Mouse (Mus musculus) ovary, adult 18-20 months (tissue): ENCODE measurements around the gene Hc.

Experiments used
- DNase-seq: peaks from one replicate; pipeline ENCODE4 v3.0.0; 2022; ENCODE audit warnings: low spot score, mixed read lengths

The Hc gene

DNA sequence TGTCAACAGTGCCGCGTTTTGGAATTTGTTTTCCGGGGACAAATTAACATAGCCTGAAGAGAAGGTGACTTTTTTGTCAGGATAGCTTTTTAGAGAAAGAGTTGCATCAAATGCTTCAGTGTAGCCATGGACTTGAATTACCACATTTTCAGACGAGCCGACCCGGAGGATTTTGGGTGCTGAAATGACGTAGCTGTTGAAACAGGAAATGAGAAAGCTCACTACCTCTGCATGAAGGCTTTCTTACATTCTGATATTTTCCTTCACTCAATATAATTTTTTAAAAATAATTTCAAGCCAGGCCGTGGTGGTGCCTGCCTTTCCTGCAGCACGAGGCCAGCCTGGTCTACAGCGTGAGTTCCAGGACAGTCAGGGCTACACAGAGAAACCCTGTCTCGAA lies 4.0 kb downstream of the Hc start:
- no peak for DNase-seq

DNA sequence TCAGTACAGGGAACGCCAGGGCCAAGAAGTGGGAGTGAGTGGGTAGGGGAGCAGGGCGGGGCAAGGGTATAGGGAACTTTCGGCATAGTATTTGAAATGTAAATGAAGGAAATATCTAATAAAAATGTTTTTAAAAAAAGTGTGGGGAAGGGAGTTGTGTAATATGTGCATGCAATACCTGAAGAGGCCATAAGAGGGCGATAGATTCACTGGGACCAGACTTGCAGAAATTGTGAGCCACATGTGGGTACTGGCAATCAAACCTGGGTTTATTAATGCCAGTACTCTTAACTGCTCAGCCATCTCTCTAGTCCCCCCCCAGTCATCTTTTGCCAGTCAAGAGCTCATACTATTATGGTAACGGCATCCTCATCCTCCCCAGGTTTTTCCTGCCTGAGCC lies 12.4 kb downstream of the Hc start:
- DNase-seq, result no peak

DNA sequence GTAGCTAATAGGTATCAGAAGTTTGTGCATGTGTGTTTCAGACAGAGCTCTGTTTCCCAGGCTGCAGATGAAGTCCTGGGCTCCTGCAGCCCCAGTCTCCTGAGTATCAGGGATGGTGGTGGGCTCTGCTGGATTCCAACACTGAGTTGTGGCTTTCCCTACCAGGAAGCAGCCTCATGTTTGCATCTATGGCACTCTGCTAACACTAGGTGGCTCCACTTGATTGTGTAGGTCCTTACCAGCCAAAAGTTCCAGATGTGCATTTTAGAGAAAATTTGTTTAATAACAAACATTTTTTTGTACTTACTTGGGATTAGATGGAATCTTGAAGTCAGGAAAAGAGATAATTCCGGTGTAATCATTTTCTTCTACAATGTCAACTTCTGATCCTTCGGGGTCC lies 16.3 kb downstream of the Hc start:
- no peak for DNase-seq

DNA sequence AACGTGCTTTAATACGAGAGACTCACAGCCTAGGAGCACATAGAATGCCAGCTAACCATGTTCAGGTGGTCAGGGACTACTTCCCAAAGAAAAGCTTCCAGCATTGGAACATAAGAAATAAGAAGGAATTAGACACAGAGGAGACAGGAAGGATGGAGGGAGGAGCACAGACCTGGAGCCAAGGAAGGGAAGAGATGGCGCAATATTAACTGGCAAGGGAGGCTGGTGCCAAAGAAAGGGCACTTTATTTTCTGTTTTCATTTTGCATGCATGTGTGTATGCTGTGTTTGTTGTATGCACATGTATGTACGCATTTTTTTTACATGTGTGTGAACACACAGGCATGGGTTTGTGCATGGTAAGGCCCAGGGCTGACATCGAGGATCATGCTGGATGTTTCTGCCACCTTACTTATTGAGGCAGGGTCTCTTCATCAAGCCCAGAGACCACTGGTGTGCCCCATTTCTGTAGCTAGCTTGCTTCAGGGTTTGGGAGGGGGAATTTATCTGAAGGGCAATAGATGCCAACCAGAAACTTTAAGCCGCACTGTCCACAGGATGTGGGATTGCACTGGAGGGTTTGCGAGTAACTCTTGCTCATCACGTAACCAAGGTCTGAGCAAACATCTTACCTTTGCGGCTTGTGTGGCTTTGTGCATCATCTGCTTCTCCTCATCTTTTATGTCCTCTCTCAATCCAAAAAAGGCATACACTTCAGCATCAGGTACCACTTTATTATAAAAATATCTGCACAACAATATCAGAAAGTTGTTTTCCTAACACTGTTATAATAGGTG lies 22.5 kb downstream of the Hc start:
- no peak for DNase-seq

DNA sequence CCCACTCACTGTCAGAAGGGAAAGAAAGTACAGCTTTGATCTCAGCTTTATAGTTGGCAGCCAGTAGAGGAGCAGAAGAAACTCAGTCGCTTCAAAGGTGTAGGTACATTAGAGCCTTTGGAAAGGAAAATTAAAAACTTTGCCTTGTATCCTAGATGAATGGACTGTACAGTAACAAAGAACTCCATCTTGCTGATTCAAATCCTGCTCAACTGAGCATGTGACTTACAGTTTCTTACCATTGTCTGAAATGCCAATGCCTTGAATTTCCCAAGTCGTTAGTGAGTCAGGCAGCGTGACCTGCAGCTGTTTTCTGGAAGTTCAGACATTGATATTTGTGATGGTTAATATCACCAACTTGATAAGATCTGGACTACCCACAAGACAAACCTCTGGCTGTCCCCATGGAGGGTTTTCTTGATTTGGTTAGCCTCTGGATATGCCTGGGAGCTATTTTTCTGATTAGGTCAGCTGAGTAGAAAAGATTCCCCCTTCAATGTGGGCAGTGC lies 36.5 kb downstream of the Hc start:
- no peak for DNase-seq

DNA sequence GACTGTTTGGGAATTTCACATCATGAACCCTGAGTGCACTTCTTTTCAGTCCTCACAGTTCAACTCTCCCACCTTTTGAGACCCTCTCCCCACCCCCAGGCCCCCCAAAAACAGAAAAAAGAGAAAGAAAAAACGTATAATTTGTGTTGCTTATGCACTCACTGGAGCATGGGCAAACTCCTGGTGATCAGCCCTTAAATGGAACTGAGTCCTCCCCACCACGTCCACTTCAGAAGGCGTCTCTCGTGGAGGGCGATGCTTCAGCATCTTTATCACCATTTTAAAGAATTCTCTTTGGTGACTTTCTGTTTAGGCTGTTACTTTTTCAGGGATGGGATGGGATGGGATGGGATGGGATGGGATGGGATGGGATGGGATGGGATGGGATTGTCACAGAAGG lies 39.4 kb downstream of the Hc start:
- DNase-seq, result no peak

DNA sequence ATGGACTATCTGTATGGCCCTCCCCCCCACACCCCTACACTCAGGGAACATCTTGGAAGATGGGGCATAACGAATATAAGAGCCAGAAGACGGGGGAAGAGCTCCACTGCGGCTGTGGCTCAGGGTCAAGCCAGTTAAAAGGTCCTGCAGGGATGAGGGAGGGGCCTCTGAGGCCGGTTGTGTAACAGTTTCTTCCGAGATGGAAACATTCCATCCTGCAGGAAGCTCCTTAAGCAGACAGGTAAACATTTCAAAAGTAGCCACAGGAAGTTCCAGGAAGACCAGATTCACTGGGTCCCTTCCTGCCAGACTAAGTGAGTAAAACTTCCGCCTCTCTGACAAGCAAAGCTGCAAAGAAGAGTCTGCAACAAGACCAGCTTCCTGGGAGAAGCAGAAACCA lies 45.4 kb downstream of the Hc start:
- DNase-seq, result no peak

DNA sequence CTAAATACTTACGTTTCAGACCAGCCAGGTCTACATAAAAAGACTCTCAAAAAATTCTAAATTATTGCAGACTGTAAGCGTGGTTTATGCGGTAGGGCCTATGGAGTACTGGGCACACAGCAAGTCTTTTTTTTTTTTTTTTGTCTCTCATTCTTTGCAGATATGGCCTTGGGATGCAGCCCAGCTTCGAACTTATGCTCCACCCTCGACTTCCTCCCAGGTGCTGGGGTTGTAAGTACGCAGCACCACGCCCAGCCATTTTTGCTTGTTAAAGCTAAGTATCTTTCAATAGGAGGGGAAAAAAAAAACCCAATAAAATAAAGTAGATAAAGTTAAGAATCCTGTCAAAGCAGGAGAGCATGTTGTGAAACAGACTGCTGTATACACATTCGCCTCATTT lies 49.6 kb downstream of the Hc start:
- no peak for DNase-seq

DNA sequence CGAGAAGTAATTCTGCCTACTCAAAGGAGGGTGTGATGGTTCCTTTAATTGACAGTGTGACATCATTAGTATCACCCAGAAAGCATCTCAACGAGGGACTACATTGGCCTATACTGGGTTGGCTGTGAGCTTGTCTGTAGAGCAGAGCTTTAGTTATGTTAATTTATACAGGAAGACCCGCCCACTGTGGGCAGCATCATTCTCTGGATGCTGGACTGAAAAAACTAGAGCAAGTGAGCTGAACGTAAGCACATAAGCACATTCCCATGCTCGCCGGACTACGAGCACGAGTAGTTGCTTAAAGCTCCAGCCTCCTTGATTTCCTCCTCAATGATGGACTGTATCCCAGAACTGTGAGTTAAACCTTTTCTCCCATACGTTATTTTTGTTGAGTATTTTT lies 62.3 kb downstream of the Hc start:
- DNase-seq, result no peak

DNA sequence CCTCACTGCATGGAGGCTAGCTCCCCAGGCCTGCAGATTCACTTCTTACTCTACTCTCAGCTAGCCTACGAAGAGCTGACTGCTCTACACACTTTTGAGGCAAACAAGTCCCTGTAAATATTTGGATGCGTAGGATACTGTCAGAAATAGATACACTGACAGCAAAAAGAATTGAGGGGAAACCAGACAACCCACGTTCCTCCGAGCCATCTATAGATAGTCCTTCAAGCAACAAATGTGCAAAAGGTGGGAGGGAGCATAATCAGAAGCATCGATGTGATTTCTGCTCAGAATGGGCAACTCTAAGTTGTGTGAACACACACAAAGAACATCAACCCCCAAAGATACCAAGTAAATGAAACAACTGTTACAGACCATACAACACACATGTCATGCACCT lies 64.7 kb downstream of the Hc start:
- DNase-seq, result no peak

DNA sequence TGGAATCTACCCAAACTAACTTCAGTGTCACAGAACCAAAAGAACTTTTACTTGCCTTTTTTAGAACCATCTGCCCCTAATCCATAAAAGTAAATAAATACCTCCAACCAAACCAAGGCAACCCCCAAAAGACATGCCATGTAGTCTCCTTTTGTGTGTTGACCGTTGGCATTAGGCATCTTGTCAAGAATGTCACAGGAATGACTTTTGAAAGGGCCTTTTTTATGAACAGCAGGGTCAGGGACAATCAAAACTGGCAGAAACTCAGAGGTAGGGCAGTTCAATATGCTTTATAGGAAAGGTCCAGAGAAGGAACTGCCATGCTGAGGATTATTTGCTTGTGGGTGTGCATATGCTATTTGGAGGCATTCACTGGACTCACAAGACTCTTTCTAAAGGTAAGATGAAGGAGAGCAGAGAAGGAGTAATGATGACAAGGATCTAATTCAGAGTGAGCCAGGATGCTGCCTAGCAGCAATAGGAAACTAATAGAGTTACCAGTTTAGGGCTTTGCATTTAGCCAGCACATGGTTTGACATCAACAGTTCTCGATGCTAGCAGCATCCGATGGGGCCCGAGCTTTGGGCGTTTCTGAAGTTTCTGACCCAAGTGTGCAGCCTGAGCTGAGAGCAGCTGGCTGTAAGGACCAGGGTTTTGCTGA lies 67.4 kb downstream of the Hc start:
- DNase-seq, result no peak

DNA sequence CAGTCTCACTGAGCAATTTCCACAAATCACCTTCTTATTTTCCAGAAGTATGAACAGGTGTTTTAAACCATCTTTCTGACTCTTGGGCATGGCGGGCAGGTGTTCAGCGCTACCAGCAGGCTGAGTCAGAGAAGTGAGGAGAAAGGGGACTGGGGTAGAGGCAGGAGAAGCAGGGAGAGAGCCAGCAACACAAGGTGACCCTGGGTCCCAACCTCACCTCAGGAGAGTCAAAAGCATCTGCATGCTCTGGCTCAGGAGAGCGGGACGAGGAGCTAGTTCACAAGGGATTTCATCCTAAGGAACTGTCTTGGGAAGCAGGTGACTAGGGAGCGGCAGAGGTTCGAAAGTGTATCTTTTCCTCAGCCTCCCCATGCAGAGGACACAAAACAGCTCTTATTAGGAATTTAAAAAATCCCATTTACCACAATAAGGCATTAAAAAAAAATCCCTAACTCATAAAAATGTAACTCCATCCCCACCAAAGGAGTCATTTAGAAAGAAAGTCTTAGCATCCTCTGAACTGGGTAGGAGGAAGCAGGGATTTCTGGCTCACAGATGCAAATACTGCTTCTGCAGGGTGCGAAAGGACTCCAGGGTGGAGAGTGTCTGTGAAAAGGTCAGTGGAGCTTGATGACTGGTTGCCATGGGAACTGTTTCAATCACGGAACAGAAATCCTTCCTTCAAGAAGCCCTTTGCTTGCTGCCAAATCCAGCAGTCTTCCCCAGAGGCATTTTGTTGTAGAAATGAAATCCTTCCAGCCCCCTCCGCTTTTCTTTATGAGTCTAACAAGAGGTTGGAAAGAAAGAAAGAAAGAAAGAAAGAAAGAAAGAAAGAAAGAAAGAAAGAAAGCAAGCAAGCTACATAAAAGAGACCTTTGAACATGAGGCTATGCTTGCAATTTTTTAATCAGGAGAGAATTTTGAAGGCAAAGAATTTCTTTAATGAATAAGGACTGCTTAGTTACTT lies 68.2 kb downstream of the Hc start:
- no peak for DNase-seq

DNA sequence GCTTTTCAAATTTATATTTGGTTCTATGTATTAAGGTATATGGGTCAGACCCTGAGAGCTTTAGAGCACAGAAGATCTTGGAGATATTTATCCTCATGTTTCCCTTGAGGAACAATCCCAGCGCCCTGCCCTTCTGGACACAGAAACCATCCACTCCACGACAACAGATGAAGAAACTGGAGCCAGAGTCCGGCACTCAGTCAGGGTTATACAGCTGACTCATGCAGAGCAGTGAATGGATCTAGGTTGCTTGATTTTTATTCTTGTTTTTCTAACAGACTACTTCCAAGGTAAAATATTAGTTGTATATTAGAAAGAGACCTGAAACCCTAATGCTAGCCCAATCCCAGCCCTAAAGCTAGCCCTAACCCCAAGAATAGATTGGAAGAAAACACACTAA lies 69.3 kb downstream of the Hc start:
- no peak for DNase-seq

DNA sequence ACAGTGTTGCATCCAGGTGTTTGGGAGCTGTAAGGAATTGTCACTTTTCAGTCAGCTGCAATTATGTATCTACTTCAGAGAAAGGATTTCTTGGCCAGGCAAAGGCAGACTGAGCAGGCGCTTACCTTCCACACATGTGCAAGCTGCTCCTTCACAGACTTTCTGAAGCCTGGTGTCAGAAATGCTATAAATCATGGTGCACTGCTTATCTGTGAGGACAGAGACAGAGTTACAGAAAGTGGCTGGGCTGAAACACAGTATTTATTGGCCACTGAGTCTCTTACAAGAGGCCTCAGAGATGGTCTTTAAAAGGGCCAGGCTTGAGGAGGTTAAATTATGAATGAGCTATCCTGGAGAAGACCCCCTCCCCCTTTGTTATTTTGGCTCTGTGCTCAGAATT lies 71.5 kb downstream of the Hc start:
- no peak for DNase-seq

DNA sequence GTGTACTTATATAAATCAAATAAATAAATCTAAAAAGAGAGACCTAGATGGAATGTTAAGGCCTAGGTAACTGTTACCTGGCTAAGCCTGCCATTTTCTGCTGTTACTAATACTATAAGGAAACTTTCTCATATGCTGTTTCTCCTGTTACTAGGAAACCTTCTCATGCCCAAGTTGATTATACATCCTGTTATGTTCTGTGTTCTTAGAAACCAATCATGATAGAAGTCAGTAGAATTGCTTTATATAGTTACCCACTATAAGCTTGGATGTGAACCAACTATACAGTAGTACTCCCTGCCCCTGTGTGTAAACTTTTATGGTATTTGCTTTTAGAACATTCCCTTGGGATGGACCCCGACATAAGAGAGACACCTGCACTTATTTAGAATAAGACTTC lies 73.6 kb downstream of the Hc start:
- no peak for DNase-seq

DNA sequence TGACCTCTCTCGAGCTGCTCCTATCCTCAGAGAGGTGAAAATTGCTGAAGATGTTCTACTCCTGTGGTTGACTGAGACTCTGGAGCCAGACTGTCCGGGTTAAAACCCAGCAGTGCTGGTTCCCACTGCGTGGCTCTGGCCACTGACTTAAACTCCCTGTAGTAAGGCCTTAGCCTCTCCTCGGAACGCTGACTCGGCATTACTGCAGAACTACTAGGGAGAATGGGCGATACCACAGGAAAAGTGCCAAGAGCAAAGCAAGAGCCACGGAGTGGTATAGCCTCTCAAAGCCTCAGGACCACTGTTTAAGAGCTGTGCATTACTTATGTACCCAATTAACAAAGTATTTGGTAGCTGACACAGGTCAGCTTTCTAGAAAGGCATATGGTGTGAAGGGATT lies 76.4 kb downstream of the Hc start:
- no peak for DNase-seq

DNA sequence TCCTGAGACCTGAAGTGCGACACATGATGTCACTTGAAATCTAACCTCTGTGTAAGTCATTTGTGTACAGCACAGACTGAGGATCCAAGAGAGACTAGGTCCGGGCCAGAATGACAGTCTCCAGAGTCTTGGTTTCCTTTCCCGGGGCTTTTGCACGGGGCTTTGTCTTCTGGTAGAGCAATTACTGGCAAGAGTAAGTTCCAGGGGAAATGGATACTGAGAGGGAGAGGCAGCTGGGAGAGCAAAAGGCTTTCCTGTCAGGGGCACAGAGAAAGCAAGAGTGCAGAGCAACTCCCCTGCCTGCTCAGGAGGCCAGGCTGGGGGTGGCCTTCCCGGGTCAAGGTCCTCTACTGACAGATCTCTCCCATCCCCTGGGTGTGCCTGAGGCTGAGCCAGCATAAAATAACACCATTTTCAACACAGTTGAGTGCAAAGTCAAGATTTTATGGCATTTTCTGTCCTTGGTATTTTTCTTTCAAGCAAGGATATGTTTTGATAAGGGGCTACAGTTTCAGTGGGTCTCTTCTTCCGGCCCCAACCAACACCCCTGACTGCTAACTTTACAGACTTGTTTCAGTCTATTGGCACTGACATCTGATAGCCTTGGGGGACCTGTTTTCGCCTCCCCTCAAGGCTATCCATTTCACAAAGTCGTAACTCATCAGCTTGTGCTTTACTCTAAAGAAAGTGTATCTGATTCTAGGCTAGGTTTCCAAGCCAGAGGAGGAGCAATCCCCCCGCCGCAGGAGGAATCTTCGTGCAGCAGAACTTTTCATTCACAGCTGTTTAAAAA lies 78.1 kb downstream of the Hc start:
- peak; percentile 31 for DNase-seq

DNA sequence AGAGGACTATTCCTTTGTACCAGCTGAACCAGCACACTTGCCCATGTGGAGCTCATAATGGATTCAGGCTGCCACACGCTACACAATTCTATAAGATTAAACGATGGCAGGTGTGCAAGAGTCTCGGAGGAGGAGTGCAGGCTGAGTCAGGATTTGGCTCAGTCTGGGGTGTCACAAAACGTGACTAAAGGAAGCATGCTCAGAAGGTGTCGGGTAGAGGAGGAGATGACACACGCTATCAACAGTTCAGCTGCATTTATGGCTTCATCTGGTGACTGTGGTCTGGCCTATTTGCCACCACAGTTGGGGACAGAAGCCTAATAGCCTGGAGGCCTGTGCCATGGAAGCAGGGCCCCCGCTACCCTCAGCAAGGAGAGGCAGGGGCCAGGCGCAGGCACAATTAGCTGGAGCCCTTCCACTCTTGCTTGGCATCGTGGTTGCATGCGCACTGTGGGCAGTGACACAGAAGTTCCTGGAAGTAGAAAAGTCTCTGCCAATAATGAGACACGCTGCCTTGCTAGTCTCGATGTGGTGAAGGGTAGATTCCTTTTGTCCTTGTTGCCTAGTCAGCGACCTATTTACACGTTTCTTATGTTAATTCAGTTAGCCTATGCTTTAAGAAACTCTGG lies 79.0 kb downstream of the Hc start:
- DNase-seq, result no peak

DNA sequence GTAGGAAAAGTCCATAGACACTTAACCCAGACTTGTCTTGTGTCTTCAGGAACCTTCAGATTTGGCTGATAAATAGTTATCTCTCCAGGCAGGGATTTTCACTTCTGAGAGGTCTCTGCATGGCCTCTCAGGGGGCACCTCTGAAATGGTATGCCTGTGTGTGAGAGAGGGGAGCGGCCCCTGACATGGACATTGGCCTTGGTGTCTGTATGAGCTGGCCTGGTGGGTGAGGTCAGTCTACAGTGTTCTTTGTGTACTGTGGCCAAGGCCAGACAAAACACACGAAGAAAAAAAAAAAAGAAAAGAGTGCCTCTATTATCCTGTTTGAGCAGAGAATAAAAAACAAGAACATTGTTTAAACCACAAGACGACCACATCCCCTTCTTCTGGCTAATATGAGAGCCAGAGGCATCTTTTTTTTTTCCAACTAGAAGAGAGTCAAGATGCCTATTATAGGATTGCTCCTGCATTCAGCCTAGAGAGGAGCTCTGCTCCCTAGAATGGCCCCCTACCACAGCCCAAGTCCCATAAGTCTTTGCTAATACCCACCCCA lies 81.7 kb downstream of the Hc start:
- no peak for DNase-seq

DNA sequence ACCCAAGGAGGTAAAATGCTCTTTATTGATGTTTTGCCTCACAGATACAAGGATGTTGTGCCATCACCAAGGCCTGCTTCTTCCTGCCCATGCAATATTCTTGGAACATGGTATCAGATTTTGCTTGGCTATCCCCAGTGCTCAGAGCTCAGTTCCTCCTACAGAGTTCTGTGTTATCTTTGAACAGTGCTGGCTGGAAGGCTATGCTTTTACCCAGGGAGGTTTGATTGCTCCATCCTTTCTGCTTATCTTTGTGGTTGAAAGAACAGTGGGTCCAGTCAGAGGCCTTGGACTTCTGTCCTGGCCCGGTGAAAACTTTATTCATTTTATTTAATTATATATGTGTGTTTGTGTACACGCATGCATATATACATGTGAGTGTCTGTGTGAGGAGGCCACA lies 83.0 kb downstream of the Hc start:
- no peak for DNase-seq
